Mouse (Mus musculus): ENCODE measurements around the gene Gm11213. TPM values are rescaled to one million over a fixed set of nuclear protein-coding genes. Genes with fewer than 3 reads are reported as not detected.

The Gm11213 gene
- polyA plus RNA-seq, 1 experiment from 2014 or later, result not detected

DNA sequence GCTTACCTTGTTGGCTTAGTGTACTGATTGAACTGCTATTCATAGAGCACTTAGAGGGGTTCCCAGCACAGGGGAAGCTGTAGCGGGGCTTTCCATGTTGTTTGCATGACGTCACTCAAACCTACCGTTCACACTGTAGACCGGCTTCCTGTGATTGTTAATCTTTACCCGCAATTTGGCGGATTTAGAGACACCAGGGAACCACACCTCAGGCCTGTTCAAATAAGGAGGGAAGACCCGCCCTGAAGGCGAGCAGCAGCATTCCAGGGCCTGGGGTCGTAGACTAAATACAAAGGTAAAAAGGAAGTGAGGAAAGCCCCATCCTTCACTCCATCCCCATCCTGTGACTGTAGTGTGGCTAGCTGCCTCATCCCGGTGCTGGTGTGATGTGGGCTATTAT, 9.8 kb downstream of the Gm11213 start:
- Histone ChIP-seq H3K4me2 (ENCODE audit: low read depth, low read length) (no peak overlapping the region), H3K27ac (replicated peaks; ENCODE audit: low read depth, low read length) (no peak overlapping the region), H3K9ac (replicated peaks; ENCODE audit: low read length) (no peak overlapping the region), H3K4me1 (ENCODE audit: control insufficient read depth, insufficient read depth, low read length) (no peaks in the 10 kb centered on the region), H3K27me3 (ENCODE audit: control insufficient read depth, insufficient read depth, low read length) (no peaks in the 10 kb centered on the region), H3K4me3 (ENCODE audit: low read depth, low read length) (no peak overlapping the region), H3K36me3 (replicated peaks; ENCODE audit: control insufficient read depth, insufficient read depth, low read depth, low read length) (no peaks in the 10 kb centered on the region), H3K9me3 (replicated peaks; ENCODE audit: control insufficient read depth, low read length) (no peaks in the 10 kb centered on the region)
- ATAC-seq (replicated peaks; ENCODE audit: insufficient number of reproducible peaks, low FRiP score, low TSS enrichment, low read depth) (no peak), DNase-seq (ENCODE audit: low spot score) (no peak)
- WGBS, result 76% methylated on average over 10 of the region's 10 CpGs

DNA sequence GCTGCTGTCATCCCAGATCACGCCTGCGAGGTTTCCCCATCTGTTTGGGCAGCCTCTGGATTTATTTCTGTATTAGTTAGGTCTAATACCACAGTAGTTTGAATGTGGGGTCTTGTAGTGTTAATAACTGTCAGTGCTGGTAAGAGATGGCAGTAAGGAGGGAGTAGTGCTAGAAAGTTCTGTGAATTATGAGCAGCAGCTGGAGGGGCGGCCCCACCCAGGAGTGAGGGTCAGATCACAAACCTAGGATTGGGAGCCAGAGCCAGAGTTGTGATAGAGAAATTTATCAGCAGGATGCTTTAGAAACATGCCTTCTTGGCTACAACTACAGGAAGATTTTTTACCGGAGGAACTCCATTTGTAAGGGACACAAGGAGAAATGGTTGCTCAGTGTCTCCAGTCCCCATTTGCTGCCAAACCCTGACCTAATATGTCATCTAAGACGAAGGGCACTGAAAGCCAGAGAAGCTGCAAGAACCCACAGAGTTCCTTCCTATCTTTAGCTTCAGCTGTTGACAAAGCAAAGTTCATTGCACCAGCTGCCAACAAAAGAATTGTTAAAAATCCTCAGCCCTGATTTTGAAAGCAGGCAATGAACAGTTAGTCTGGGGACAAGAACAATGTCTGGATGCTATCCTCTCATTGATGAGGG, 10.5 kb downstream of the Gm11213 start:
- no peaks in the 10 kb centered on the region for H3K36me3 ChIP-seq (replicated peaks; ENCODE audit: control insufficient read depth, insufficient read depth, low read depth, low read length)
- ATAC-seq (replicated peaks; ENCODE audit: insufficient number of reproducible peaks, low FRiP score, low TSS enrichment, low read depth), result no peak
- no peaks in the 10 kb centered on the region for H3K9me3 ChIP-seq (replicated peaks; ENCODE audit: control insufficient read depth, low read length)
- 81% methylated on average over 5 of the region's 5 CpGs for WGBS
- H3K4me3 ChIP-seq (ENCODE audit: low read depth, low read length), result no peak overlapping the region
- no peak overlapping the region for H3K4me2 ChIP-seq (ENCODE audit: low read depth, low read length)
- no peak overlapping the region for H3K9ac ChIP-seq (replicated peaks; ENCODE audit: low read length)
- no peak overlapping the region for H3K27ac ChIP-seq (replicated peaks; ENCODE audit: low read depth, low read length)
- DNase-seq (ENCODE audit: low spot score), result no peak
- no peaks in the 10 kb centered on the region for H3K4me1 ChIP-seq (ENCODE audit: control insufficient read depth, insufficient read depth, low read length)
- H3K27me3 ChIP-seq (ENCODE audit: control insufficient read depth, insufficient read depth, low read length), result no peaks in the 10 kb centered on the region

DNA sequence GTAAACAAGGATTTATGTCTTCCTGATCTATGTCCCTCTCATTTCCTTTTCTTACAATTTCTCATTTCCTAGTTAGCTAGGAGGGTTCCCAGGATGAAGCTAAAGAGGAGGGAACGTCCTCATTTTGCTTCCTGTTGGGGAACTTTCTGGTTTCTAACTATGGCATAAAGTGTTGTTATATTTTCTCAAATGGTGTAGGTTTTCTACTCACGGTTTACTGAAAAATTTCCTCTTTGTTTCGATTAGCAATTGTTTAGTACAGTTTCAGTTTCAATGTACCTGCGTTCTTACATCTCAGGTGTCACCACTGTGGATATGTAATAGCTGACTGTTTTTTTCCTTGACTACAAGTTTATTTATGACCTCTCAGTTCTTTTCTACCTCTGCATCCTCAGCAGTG, 14.5 kb downstream of the Gm11213 start:
- no peak for ATAC-seq (replicated peaks; ENCODE audit: insufficient number of reproducible peaks, low FRiP score, low TSS enrichment, low read depth)
- 80% methylated on average over 4 of the region's 4 CpGs for WGBS

DNA sequence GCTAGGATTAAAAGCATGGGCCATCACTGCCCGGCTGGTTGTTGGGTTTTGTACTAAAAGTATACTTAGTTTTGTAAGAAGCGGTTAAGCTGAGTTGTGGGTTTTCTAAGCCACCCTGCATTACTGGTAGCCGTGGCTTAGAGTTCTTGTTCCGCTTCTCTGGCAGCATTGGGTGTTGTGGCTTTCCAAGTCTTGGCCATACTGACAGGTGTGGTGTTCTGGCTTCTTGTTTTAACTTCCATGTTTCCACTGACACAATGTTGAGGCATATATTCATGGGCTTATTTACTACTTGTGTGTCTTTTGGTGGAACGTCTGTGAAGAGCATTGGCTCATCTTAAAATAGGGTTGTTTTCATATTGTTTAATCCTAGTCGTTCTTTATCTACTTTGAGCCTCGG, 15.1 kb downstream of the Gm11213 start:
- 89% methylated on average over 7 of the region's 7 CpGs for WGBS
- no peak overlapping the region for H3K4me3 ChIP-seq (ENCODE audit: low read depth, low read length)
- no peaks in the 10 kb centered on the region for H3K36me3 ChIP-seq (replicated peaks; ENCODE audit: control insufficient read depth, insufficient read depth, low read depth, low read length)
- no peaks in the 10 kb centered on the region for H3K4me1 ChIP-seq (ENCODE audit: control insufficient read depth, insufficient read depth, low read length)
- DNase-seq (ENCODE audit: low spot score), result no peak
- H3K4me2 ChIP-seq (ENCODE audit: low read depth, low read length), result no peak overlapping the region
- no peaks in the 10 kb centered on the region for H3K27me3 ChIP-seq (ENCODE audit: control insufficient read depth, insufficient read depth, low read length)
- no peak for ATAC-seq (replicated peaks; ENCODE audit: insufficient number of reproducible peaks, low FRiP score, low TSS enrichment, low read depth)
- no peak overlapping the region for H3K9ac ChIP-seq (replicated peaks; ENCODE audit: low read length)
- H3K9me3 ChIP-seq (replicated peaks; ENCODE audit: control insufficient read depth, low read length), result no peaks in the 10 kb centered on the region
- no peak overlapping the region for H3K27ac ChIP-seq (replicated peaks; ENCODE audit: low read depth, low read length)

More for the DNA sequence above, 14.5 kb downstream of the Gm11213 start:
- Histone ChIP-seq H3K4me3 (ENCODE audit: low read depth, low read length) (no peak overlapping the region), H3K36me3 (replicated peaks; ENCODE audit: control insufficient read depth, insufficient read depth, low read depth, low read length) (no peaks in the 10 kb centered on the region), H3K4me2 (ENCODE audit: low read depth, low read length) (no peak overlapping the region), H3K27ac (replicated peaks; ENCODE audit: low read depth, low read length) (no peak overlapping the region), H3K9ac (replicated peaks; ENCODE audit: low read length) (no peak overlapping the region), H3K27me3 (ENCODE audit: control insufficient read depth, insufficient read depth, low read length) (no peaks in the 10 kb centered on the region), H3K4me1 (ENCODE audit: control insufficient read depth, insufficient read depth, low read length) (no peaks in the 10 kb centered on the region), H3K9me3 (replicated peaks; ENCODE audit: control insufficient read depth, low read length) (no peaks in the 10 kb centered on the region)
- DNase-seq (ENCODE audit: low spot score), result no peak

DNA sequence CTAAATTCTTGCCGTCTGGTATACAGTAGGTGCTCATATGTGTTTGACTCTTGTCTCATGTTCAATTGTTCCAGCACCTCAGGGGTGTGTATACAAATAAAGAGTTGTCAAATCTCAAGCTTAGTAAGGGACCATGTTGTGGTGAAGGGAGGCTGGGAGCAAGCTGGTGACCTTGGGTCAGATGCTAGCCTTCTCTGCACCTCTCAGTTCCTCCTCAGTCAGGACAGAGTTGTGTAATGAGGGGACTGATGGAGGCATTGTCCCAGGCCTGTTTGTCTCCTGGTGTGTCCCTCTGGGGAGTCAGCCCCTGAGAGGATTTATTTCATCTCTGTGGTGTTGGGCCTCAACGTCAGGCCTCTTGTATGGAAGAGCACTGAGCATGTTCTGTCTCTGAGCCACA, 18.8 kb downstream of the Gm11213 start:
- no peaks in the 10 kb centered on the region for H3K9me3 ChIP-seq (replicated peaks; ENCODE audit: control insufficient read depth, low read length)
- ATAC-seq (replicated peaks; ENCODE audit: insufficient number of reproducible peaks, low FRiP score, low TSS enrichment, low read depth) (no peak), DNase-seq (ENCODE audit: low spot score) (no peak)
- H3K4me1 ChIP-seq (ENCODE audit: control insufficient read depth, insufficient read depth, low read length), result no peaks in the 10 kb centered on the region
- no peak overlapping the region for H3K9ac ChIP-seq (replicated peaks; ENCODE audit: low read length)
- H3K36me3 ChIP-seq (replicated peaks; ENCODE audit: control insufficient read depth, insufficient read depth, low read depth, low read length), result no peaks in the 10 kb centered on the region
- H3K27ac ChIP-seq (replicated peaks; ENCODE audit: low read depth, low read length), result no peak overlapping the region
- no peaks in the 10 kb centered on the region for H3K27me3 ChIP-seq (ENCODE audit: control insufficient read depth, insufficient read depth, low read length)
- H3K4me2 ChIP-seq (ENCODE audit: low read depth, low read length), result no peak overlapping the region
- no peak overlapping the region for H3K4me3 ChIP-seq (ENCODE audit: low read depth, low read length)
- WGBS, result 86% methylated on average over 2 of the region's 2 CpGs

DNA sequence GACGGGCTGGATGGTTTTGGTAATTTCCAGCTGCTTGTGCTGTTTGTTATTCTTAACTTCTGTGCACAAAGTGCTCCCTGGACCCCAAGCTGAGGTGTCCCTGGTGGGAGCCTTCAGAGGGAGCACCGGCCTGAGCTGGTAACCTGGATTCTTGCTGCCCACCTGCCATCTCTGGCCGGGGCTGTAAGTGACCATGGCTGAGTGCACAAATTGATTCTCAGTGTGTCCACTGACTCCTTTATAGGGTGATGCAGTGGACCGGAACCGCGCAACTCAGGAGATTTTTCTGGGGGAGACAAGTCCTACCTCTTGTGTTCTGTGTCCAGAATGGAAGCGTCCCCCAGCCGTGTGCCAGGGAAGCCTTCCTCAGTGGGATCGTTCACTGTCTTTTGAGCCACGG, 19.8 kb downstream of the Gm11213 start:
- H3K27ac ChIP-seq (replicated peaks; ENCODE audit: low read depth, low read length), result no peak overlapping the region
- H3K27me3 ChIP-seq (ENCODE audit: control insufficient read depth, insufficient read depth, low read length), result no peaks in the 10 kb centered on the region
- H3K4me3 ChIP-seq (ENCODE audit: low read depth, low read length), result no peak overlapping the region
- 84% methylated on average over 10 of the region's 10 CpGs for WGBS
- H3K9me3 ChIP-seq (replicated peaks; ENCODE audit: control insufficient read depth, low read length), result no peaks in the 10 kb centered on the region
- no peaks in the 10 kb centered on the region for H3K36me3 ChIP-seq (replicated peaks; ENCODE audit: control insufficient read depth, insufficient read depth, low read depth, low read length)
- no peak overlapping the region for H3K9ac ChIP-seq (replicated peaks; ENCODE audit: low read length)
- no peak overlapping the region for H3K4me2 ChIP-seq (ENCODE audit: low read depth, low read length)
- H3K4me1 ChIP-seq (ENCODE audit: control insufficient read depth, insufficient read depth, low read length), result no peaks in the 10 kb centered on the region; the same call in 1 of the 2 replicates
- DNase-seq (ENCODE audit: low spot score), result no peak
- no peak for ATAC-seq (replicated peaks; ENCODE audit: insufficient number of reproducible peaks, low FRiP score, low TSS enrichment, low read depth)

DNA sequence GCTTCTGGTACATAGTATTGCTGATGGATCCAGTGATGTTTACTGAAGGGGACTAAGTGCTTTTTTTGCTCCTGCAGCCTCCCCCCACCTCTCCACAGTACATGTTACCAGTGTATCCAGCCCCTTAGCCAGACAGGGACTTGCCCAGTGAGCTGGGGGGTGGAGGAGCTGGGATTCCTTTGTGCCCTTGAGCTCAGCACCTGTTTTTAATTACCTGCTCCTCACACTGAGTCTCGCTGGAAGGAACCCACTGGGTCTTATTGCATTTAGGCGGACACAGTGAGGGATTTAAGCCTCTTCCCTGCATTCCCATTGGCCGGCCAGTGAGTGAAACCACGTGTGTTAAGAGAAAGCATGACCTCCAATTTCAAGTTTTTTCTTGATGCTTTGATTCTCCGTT, 22.5 kb downstream of the Gm11213 start:
- no peak overlapping the region for H3K4me2 ChIP-seq (ENCODE audit: low read depth, low read length)
- peak; percentile 94 for DNase-seq (ENCODE audit: low spot score)
- H3K9me3 ChIP-seq (replicated peaks; ENCODE audit: control insufficient read depth, low read length), result no peaks in the 10 kb centered on the region; the same call in 1 of the 2 replicates
- no peak overlapping the region for H3K4me3 ChIP-seq (ENCODE audit: low read depth, low read length)
- H3K9ac ChIP-seq (replicated peaks; ENCODE audit: low read length), result no peak overlapping the region
- WGBS, result 25% methylated on average over 5 of the region's 5 CpGs
- no peaks in the 10 kb centered on the region; the same call in 1 of the 2 replicates for H3K36me3 ChIP-seq (replicated peaks; ENCODE audit: control insufficient read depth, insufficient read depth, low read depth, low read length)
- ATAC-seq (replicated peaks; ENCODE audit: insufficient number of reproducible peaks, low FRiP score, low TSS enrichment, low read depth), result peak; percentile 88
- H3K27me3 ChIP-seq (ENCODE audit: control insufficient read depth, insufficient read depth, low read length), result no peaks in the 10 kb centered on the region
- no peaks in the 10 kb centered on the region; the same call in 1 of the 2 replicates for H3K4me1 ChIP-seq (ENCODE audit: control insufficient read depth, insufficient read depth, low read length)
- peak overlapping the region; percentile 77; the same call in 1 of the 2 replicates for H3K27ac ChIP-seq (replicated peaks; ENCODE audit: low read depth, low read length)

DNA sequence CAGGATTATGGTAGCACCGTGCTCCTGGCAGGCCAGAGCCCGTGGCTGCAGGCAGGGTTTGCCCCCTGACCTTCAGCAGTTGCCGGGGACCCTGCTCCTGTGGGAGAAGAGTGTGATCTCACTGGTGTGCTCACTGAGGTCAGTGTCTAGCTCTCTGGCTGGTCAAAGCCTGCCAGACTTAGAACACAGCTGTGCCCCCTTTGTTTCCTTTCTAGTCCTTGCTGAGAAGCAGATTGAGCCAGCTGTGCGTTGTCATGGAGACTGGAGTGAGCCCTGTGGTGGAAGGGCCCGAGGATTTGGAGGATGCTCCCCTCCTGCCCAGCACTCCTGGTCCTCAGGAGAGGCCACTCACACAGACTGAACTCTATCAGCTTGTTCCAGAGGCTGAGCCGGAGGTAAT, 25.0 kb downstream of the Gm11213 start:
- Histone ChIP-seq H3K27ac (replicated peaks; ENCODE audit: low read depth, low read length) (no peak overlapping the region), H3K9ac (replicated peaks; ENCODE audit: low read length) (no peak overlapping the region), H3K36me3 (replicated peaks; ENCODE audit: control insufficient read depth, insufficient read depth, low read depth, low read length) (no peaks in the 10 kb centered on the region; the same call in 1 of the 2 replicates), H3K9me3 (replicated peaks; ENCODE audit: control insufficient read depth, low read length) (no peaks in the 10 kb centered on the region; the same call in 1 of the 2 replicates), H3K4me2 (ENCODE audit: low read depth, low read length) (no peak overlapping the region), H3K27me3 (ENCODE audit: control insufficient read depth, insufficient read depth, low read length) (no peaks in the 10 kb centered on the region), H3K4me1 (ENCODE audit: control insufficient read depth, insufficient read depth, low read length) (no peaks in the 10 kb centered on the region; the same call in 1 of the 2 replicates), H3K4me3 (ENCODE audit: low read depth, low read length) (no peak overlapping the region)
- ATAC-seq (replicated peaks; ENCODE audit: insufficient number of reproducible peaks, low FRiP score, low TSS enrichment, low read depth) (peak; percentile 41; the same call in 1 of the 2 replicates), DNase-seq (ENCODE audit: low spot score) (peak; percentile 50)
- WGBS, result 27% methylated on average over 6 of the region's 6 CpGs
